Mouse (Mus musculus) 3134 (cell line): Measurements from ENCODE around the gene Gys2.

Experiments
- DNase-seq: peaks from one replicate; pipeline ENCODE4 v3.0.0-alpha.2; 2011; ENCODE audit warnings: low spot score; ENCODE audit not compliant: insufficient read length; ENCODE audit errors: extremely low read depth

Gys2 gene

GRCm38 (mm10) chr6:142379961-142380360, 92.9 kb downstream of the Gys2 start:
- DNase-seq: no peak

GRCm38 (mm10) chr6:142378576-142379330, 94.2 kb downstream of the Gys2 start:
- no peak for DNase-seq

- DNase-seq: no peak
Measured at GRCm38 (mm10) chr6:142377081-142377480, 95.8 kb downstream of the Gys2 start.
